Mouse (Mus musculus): ENCODE results near the gene Eno1. TPM values are rescaled to one million over a fixed set of nuclear protein-coding genes. Genes with fewer than 3 reads are reported as not detected.

Eno1 gene
- total RNA-seq (2014; rRNA removed), result 538 and 549 TPM in 2 replicates
- 1,243 and 1,257 TPM in 2 replicates for polyA plus RNA-seq (2015; fragmentation: Nextera tagmentation; extraction: Ambion mirVana)

DNA sequence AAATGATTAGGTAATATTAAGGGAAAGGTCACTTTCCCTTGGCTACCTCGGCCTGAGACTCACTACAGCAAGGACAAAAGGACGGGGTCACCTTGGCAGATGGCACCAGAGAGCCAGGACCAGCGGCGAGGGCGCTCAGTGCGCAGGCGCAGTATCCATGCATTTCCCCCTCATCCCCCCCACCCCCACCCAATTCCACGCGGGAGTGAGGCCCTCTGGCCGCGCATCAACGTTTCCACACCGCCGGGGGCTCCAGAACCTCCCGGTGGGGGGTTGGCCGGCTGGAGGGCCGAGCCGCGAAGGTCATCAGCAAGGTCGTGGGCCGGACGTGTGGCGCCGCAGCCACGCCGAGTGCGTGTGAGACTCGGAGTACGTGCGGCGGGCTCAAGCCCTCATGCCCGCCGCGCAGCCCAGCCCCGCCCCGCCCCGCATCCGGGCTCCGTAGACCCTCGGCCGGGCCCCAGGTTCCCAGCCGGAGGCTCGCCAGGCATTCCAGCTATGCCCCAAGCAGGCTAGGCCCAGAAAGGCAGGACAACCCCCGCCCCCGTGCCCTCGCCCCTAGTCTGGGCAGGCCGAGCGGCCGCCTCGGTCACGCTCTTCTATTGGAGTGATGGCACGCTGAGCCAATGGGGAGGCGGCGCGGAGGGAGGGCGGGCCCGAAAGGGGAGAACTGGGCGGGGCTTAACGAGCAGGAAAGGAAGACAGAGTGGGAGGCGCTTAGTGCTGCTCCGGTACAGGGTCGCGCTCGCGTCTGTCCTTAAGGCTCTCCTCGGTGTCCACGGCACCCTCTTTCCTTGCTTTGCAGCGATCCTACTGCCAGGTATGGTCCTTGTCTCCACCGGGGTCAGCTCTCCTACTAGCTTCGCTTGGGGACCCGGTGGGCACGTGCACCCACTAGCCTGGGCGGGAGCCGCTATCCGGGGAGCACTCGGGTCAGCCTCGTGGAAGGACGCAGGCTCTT lies at the start of gene Eno1:
Eno1 (plus strand) TSS at position 201 of the 961 bp plus-strand sequence.
- Histone ChIP-seq H3K36me3 (ENCODE audit: insufficient read depth, low read length) (peaks cover 10% of the 10 kb centered on the region), H3K27ac (peak within 1 kb of the TSS; percentile 96), H3K27me3 (ENCODE audit: insufficient read depth, low read length) (no peaks in the 10 kb centered on the region), H3K9ac (replicated peaks; ENCODE audit: low read length) (peak within 1 kb of the TSS; percentile 72), H3K4me2 (ENCODE audit: low read depth, low read length) (peak within 1 kb of the TSS; percentile 94), H3K4me1 (ENCODE audit: insufficient read depth, low read length) (peaks cover 23% of the 10 kb centered on the region), H3K9me3 (ENCODE audit: low read length) (no peaks in the 10 kb centered on the region), H3K4me3 (ENCODE audit: low read length) (peak within 1 kb of the TSS; percentile 84)
- peak; percentile 40 for TF ChIP-seq CTCF (IDR thresholded peaks at IDR 0.05; ENCODE audit: low read depth)
- under 1% methylated on average over 71 of the region's 78 CpGs for WGBS
- DNase-seq (ENCODE audit: low spot score) (peak; percentile 98), ATAC-seq (peak; percentile 98)

- TF ChIP-seq CTCF (IDR thresholded peaks at IDR 0.05; ENCODE audit: low read depth), result no peak
- Histone ChIP-seq H3K36me3 (ENCODE audit: insufficient read depth, low read length) (no peaks in the 10 kb centered on the region), H3K4me3 (ENCODE audit: low read length) (no peak overlapping the region), H3K4me2 (ENCODE audit: low read depth, low read length) (no peak overlapping the region), H3K4me1 (ENCODE audit: insufficient read depth, low read length) (no peaks in the 10 kb centered on the region), H3K27me3 (ENCODE audit: insufficient read depth, low read length) (no peaks in the 10 kb centered on the region), H3K9ac (replicated peaks; ENCODE audit: low read length) (no peak overlapping the region), H3K9me3 (ENCODE audit: low read length) (no peaks in the 10 kb centered on the region), H3K27ac (no peak overlapping the region)
- DNase-seq (ENCODE audit: low spot score) (no peak), ATAC-seq (no peak)
- 55% methylated on average over 11 of the region's 11 CpGs for WGBS
Observed at GRCm38 (mm10) chr4:150188236-150188635, 48.3 kb upstream of the Eno1 start.

GRCm38 (mm10) chr4:150192199-150192598 lies 44.3 kb upstream of the Eno1 start:
- DNase-seq (ENCODE audit: low spot score) (no peak), ATAC-seq (no peak)
- H3K27ac ChIP-seq, result no peak overlapping the region
- no peaks in the 10 kb centered on the region for H3K9me3 ChIP-seq (ENCODE audit: low read length)
- no peaks in the 10 kb centered on the region for H3K27me3 ChIP-seq (ENCODE audit: insufficient read depth, low read length)
- WGBS, result 78% methylated on average over 6 of the region's 6 CpGs
- no peak overlapping the region for H3K4me3 ChIP-seq (ENCODE audit: low read length)
- no peak overlapping the region for H3K4me2 ChIP-seq (ENCODE audit: low read depth, low read length)
- no peak for TF ChIP-seq CTCF (IDR thresholded peaks at IDR 0.05; ENCODE audit: low read depth)
- H3K9ac ChIP-seq (replicated peaks; ENCODE audit: low read length), result no peak overlapping the region
- H3K4me1 ChIP-seq (ENCODE audit: insufficient read depth, low read length), result no peaks in the 10 kb centered on the region
- H3K36me3 ChIP-seq (ENCODE audit: insufficient read depth, low read length), result no peaks in the 10 kb centered on the region

DNA sequence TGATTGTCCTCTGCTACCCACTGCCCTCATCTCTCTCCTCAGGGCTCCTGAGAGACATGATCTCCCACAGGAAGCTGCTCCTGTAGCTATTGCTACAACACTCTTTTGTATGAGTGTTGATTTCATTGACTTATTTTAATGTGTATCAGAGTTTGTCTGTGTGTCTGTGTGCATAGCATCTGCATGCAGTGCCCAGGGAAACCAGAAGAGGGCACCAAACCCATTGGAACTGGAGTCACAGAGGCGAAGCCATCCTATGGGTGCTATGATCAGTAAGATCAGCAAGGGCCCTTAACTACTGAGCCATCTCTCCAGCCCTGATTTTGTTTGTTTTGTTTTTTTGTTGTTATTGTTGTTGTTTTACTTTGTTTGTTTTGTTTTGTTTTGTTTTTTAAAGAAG lies 42.6 kb upstream of the Eno1 start:
- H3K36me3 ChIP-seq (ENCODE audit: insufficient read depth, low read length), result no peaks in the 10 kb centered on the region
- DNase-seq (ENCODE audit: low spot score), result peak; percentile 57
- no peaks in the 10 kb centered on the region for H3K27me3 ChIP-seq (ENCODE audit: insufficient read depth, low read length)
- H3K4me3 ChIP-seq (ENCODE audit: low read length), result no peak overlapping the region
- H3K4me2 ChIP-seq (ENCODE audit: low read depth, low read length), result no peak overlapping the region
- no peak overlapping the region for H3K27ac ChIP-seq
- ATAC-seq, result no peak
- TF ChIP-seq CTCF (IDR thresholded peaks at IDR 0.05; ENCODE audit: low read depth), result peak; percentile 87
- H3K9ac ChIP-seq (replicated peaks; ENCODE audit: low read length), result no peak overlapping the region
- WGBS, result 41% methylated on average over 1 of the region's 1 CpGs
- H3K9me3 ChIP-seq (ENCODE audit: low read length), result no peaks in the 10 kb centered on the region
- no peaks in the 10 kb centered on the region for H3K4me1 ChIP-seq (ENCODE audit: insufficient read depth, low read length)

DNA sequence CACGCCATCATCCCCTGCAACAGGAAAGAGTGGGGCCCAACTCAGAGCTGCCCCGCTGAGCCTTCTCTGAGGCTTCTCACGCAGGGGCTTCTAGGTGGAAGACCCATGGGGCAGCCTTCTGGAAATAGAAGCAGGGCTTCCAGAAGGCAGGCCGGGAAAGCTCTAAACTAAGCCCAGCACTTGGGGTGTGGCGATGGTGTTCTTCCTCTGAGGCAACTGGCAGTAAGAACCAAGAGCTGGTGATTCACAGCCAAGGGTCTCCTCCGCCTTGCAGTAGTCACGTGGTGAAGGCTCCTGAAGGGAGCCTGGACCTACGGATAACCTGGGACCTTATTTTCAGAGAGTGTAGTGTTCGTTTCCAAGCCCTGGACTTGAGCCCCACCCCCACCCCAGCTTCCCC lies 38.3 kb upstream of the Eno1 start:
- H3K4me2 ChIP-seq (ENCODE audit: low read depth, low read length), result no peak overlapping the region
- no peak overlapping the region for H3K9ac ChIP-seq (replicated peaks; ENCODE audit: low read length)
- 77% methylated on average over 9 of the region's 9 CpGs for WGBS
- ATAC-seq (no peak), DNase-seq (ENCODE audit: low spot score) (no peak)
- H3K36me3 ChIP-seq (ENCODE audit: insufficient read depth, low read length), result no peaks in the 10 kb centered on the region
- H3K4me1 ChIP-seq (ENCODE audit: insufficient read depth, low read length), result no peaks in the 10 kb centered on the region
- no peak for TF ChIP-seq CTCF (IDR thresholded peaks at IDR 0.05; ENCODE audit: low read depth)
- no peak overlapping the region for H3K27ac ChIP-seq
- H3K27me3 ChIP-seq (ENCODE audit: insufficient read depth, low read length), result no peaks in the 10 kb centered on the region
- no peaks in the 10 kb centered on the region for H3K9me3 ChIP-seq (ENCODE audit: low read length)
- H3K4me3 ChIP-seq (ENCODE audit: low read length), result no peak overlapping the region

- no peak within 1 kb of the TSS for H3K9ac ChIP-seq (replicated peaks; ENCODE audit: low read length)
- DNase-seq (ENCODE audit: low spot score) (no peak), ATAC-seq (no peak)
- H3K9me3 ChIP-seq (ENCODE audit: low read length), result no peaks in the 10 kb centered on the region
- 66% methylated on average over 5 of the region's 5 CpGs for WGBS
- H3K36me3 ChIP-seq (ENCODE audit: insufficient read depth, low read length), result no peaks in the 10 kb centered on the region
- H3K27me3 ChIP-seq (ENCODE audit: insufficient read depth, low read length), result no peaks in the 10 kb centered on the region
- no peak for TF ChIP-seq CTCF (IDR thresholded peaks at IDR 0.05; ENCODE audit: low read depth)
- H3K4me1 ChIP-seq (ENCODE audit: insufficient read depth, low read length), result no peaks in the 10 kb centered on the region
- no peak within 1 kb of the TSS for H3K4me2 ChIP-seq (ENCODE audit: low read depth, low read length)
- H3K4me3 ChIP-seq (ENCODE audit: low read length), result no peak within 1 kb of the TSS
- H3K27ac ChIP-seq, result no peak within 1 kb of the TSS
Observed at GRCm38 (mm10) chr4:150201232-150201631, 35.3 kb upstream of the Eno1 start, which contains the start of gene Car6. Car6 (minus strand) TSS chr4:150201332.

DNA sequence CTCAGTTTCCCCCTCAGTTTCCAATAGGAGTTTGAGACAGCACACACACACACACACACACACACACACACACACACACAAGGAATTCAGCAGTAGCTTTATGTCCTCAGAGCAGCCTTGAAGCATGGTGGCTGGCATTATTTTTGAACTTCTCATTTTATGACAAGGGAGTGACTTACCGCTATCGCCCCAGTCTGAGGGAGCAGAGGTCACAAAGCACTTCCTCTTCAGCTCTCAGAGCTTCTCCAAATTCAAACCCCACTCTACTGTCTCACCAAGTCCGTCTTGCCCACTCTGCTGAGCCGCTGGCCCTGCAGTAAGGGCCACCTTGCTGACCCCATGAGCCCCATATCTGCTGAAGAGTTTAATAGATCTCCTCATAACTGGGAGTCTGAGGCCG lies 33.8 kb upstream of the Eno1 start:
- H3K4me1 ChIP-seq (ENCODE audit: insufficient read depth, low read length), result no peaks in the 10 kb centered on the region
- H3K36me3 ChIP-seq (ENCODE audit: insufficient read depth, low read length), result no peaks in the 10 kb centered on the region
- WGBS, result 83% methylated on average over 5 of the region's 5 CpGs
- no peak for DNase-seq (ENCODE audit: low spot score)
- H3K27ac ChIP-seq, result no peak overlapping the region
- no peak overlapping the region for H3K4me2 ChIP-seq (ENCODE audit: low read depth, low read length)
- H3K27me3 ChIP-seq (ENCODE audit: insufficient read depth, low read length), result no peaks in the 10 kb centered on the region
- H3K9me3 ChIP-seq (ENCODE audit: low read length), result no peaks in the 10 kb centered on the region
- no peak overlapping the region for H3K4me3 ChIP-seq (ENCODE audit: low read length)
- no peak overlapping the region for H3K9ac ChIP-seq (replicated peaks; ENCODE audit: low read length)
- TF ChIP-seq CTCF (IDR thresholded peaks at IDR 0.05; ENCODE audit: low read depth), result no peak
- no peak for ATAC-seq

Data from hindbrain, postnatal 0 days (tissue).